Mouse (Mus musculus) layer of hippocampus, adult 9-10 months (tissue): ENCODE results near the gene Cebpe.

Experiments
- DNase-seq: peaks from one replicate; pipeline ENCODE4 v3.0.0; 2022; ENCODE audit warnings: low spot score

Cebpe gene

DNA sequence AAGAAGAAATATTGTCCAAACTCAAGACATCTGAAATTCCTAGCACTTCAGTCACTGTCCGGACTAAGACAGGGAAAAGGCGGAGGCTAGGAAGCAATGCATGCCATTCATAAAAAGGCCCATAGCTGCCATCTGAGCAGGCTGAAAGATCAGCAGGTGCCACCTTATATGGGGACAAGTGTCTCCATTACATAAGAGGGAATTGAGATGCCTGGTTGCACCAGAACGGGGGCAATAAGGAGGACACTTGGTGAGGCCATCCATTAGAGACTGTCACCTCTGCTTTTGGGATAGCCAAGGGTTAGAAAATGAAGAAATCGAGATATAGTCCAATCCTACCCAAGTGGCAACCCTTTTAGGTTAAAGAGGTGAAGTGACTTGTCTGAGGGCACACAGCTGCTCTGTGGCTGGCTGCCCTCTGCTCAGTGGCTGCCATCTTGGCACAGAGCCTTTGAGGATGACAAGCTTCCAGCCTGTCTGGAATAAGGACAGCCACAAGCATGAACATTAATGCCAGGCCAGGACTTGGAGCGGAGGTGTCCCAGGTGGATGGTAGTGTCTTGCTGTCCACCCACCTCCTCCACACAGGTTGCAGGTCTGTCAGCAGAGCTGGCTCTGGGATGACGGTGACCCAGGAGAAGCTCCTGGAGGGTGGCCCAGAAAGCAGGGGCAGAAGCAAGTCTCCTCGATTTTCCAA is 8.8 kb upstream of the Cebpe start:
- no peak for DNase-seq

DNA sequence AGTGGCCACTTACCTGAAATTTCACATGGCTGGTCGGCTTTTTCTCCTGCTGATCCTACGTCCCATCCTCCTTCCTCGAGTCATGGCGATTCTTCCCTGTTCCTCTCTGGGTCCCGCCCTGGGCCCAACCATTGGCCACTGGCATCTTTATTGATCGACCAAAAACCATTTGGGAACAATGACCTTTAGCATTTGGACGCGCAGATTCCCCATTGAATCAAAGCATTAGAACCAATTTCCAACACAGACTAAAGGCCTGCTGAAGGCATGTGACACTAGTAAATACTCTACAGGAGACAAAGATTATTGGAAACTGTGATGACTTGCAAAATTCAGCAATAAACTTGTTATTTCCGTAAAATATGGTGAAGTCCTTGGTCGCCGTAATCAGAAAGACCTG is 8.1 kb upstream of the Cebpe start:
- no peak for DNase-seq

DNA sequence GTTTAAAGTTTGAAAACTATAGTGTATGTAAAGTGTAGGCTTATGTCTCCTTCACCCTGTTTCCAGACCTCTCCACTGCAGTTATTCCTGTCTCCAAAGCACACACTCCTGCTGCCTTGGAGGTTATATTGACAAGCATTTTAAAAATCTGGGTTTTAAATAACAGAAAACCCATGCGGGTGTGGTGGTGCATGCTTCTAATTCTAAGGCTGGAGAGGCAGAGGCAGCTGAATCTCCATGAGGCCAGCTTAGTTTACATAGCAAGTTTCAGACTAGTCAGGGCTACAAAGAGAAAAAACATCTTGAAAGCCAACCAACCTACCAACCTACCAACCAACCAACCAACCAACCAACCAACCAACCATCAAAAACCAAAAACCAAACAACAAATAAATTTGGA is 3.4 kb upstream of the Cebpe start:
- no peak for DNase-seq

DNA sequence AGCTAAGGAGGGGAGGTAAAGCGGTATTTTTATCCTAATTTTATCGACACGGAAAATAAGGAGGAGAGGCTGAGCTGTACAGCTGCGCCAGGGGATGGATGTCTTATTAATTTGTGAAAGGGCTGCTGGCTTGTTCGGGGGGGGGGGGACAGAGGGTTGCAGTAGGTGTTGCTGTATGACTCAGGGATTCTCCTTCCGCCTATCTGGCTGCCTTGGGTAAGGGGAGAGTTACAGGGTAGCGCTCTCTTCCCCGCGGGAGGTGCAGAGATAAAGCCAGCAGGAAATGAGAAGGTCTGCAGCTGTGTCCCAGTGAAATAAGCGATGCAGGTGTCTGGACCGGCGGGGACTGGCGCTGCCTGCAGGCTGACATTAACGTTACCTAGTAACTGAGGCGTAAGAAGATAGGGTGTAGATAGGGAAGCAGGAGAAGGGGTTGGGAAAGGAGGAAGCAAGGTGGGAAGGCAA is 2.7 kb upstream of the Cebpe start:
- no peak for DNase-seq

DNA sequence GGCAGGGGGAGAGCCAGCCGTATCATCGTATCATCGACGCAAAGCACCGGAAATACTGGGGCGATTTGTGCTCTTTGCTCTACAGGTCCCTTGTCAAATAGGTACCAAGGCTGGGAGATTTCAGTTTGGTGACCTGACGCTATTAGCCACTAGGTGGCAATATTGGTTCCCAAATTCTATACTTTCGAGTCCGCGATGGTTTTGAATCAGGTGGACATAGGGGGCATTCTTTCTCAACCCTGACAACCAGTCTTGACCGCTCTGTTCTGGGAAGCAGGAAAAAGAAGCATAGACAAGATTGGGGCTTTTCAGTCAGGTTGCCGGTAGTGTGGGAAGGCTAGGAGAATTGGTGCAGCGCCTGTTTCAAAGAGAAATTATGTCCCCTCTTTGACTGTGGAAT is 2.1 kb upstream of the Cebpe start:
- peak; percentile 85 for DNase-seq

DNA sequence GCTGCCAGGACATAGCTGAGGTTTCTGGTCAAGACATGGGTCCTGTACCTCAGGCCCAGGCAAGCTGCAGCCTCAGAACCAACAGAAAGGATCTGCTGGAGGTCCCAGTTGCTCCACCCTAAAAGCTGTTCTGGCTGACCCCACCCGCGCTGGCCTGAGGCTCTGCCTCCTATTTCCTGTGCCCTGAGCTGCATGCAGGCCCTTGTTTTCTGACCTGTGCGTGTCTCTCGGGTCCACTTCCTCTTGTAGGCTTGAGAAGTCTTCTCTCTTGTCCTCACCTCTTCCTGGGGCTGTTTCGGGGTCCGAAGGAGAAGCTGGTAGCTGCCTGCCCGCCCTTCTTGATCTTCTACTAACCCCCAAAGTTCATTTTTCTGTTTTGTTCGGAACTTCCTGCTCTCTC is 887 bp upstream of the Cebpe start:
- no peak for DNase-seq

DNA sequence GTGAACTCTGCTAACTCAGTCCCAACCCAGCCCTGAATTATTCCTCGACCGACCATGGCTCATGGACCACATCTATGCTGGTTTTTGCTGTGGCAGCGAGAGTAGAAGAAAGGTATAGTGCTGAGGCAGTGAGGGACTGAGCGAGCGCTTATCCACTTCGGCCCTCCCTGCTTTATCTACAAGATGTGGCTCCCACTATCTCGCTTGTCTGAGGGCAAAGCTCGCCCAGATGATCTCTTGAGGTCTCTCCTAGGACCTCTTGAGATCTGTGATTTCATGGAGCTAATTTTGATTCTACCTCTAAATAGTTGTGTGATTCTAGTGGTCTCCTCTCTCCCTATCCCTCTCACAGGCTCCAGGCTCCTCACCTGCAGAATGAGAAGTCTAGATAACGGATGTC is 2.9 kb downstream of the Cebpe start:
- DNase-seq: no peak

DNA sequence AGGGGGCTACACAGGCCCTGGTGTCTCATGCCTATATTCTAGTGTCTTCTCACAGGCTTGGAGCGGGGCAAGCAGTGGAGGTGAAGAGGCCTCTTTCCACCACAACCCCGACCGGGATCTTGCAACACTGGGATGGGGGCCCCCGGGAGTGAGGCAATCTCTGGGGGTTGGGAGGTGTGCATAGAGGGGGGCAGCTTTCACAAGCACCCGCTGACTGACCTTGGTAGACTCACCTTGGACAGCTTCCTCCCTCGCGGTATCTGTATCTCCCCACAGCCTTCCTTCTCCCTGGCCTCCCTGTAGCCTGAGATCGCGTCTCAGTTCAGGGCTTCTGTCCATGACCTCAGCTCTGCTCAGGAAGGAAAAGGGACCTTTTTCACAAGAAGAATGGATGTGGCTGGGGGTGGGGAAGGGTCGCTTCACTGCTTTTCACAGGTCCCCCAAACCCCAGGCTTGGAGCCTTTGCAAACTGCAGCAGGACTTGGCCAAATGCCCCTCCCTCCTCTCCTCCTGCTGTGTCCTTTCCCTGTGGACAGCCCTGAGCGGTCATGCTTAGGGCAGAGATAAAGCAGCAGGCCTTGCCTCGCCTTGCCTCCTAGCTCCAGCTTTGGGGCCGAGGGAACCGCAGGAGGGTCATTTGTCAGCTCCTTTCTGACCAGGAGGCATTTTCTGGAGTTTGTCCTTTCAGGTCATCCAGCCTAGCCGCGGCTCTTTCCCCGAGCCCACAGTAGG is 5.2 kb downstream of the Cebpe start:
- DNase-seq: no peak

DNA sequence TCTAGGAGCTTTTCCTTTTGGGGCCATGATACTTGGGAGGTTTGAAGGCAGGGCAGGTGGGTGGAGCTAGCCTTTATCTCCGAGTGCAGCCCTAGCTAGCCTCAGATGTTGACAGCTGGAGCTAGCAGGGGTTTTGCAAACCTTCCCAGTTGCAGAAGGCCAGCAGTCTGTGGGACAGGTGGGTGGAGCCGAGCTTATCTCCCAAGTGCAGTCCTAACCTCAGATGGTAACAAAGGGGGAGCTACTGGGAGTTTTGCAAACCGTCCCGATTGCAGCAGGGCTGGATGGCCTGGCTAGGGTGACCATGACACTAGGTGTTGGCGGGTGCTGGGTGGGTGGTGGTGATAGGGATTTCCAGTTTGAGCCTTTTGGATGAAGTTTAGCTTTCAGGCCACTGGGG is 6.1 kb downstream of the Cebpe start:
- no peak for DNase-seq

DNA sequence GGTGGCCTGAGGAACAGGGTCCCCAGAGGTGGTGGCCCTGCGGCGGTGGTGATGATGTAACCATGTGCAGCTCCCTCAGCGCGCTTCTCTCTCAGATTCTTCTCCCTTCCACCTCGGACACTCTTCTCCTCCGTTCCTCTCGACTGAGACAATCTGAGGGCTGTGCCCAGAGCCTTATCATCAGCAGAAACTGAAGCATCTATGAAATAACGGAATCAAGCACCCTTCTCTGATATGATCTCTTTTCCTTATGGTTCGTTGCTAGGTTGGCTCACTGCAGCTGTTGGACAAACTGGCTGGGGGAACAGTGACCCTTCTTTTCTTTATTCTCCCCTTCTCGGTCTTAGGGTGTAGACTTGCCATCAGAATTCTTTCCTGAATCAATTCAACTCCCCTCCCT is 8.8 kb downstream of the Cebpe start:
- DNase-seq: no peak

DNA sequence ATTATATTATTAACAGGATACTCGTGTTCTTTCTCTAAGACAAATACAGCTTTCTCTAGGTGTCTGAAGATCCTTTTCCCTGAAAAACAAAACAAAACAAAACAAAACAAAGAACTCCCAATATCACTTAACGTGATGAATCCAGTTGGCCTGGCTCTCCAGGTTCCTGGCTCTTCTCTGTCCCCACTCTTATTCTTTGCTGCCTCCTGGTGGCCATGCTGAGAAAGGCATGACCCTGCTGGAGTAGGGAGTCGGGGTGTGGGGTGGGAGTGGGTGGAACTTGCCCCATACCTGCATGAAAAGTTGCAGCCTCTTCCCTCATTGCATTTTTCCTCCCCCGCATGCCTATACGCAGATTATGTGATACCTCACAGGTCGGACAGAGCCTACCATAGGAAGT is 10.7 kb downstream of the Cebpe start:
- peak; percentile 33 for DNase-seq

DNA sequence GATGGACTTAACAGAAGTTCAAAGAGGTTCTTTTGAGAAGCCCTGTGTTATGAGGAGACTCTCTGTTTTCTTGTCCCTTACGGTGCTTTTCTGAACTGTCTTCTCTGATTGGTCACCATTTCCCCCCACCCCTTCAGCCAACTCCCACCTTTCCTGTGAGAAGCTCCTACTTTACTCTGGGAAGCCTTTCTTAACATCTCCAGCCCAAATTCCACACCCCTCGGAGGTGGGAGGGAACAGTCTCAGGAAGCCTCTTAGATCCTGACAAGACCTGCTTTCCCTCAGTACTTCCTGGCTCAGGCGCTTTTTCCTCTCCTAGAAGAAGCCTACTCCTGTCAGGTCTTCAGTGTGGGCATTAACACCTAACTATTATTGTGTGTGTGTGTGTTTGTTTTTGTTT is 12.4 kb downstream of the Cebpe start:
- no peak for DNase-seq

DNA sequence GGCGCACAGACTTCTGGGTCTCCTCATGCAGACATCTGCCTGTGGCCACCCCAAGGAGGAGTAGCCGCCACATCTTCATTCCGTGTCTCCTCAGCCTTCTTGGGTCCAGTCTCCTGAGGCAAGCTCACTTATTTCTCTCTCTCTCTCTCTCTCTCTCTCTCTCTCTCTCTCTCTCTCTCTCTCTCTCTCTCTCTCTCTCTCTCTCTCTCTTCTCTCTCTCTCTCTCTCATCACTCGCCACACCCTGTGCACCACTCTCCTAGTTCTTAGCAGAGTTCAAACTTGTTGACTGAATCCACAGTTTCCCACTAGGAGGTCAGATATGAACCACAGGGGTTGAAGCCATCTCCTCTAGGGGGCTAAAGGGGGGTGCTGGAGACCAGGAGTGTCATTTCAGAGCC is 13.2 kb downstream of the Cebpe start, which contains the start of gene Gm29776:
TSS of gene Gm29776 (minus strand) at position 101 of the 400 bp plus-strand sequence.
- no peak for DNase-seq

DNA sequence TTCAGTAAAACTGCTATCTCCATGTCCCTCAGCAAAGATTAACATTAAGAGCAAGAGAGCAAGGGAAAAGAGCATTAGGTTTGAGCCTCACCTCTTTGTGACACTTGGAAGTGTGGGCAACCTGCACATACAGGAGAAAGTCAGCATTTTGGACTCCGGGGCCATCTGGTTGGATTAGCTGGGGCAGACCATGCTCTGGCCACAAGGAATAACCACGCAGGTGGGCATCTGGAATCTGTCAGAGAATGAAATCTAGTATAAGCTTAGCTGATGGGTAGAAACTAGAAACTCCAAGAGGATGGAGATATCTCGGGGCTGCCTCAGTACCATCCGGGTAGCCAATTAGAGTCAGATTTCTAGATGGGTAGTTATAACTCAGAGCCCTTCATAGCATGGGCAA is 15.2 kb downstream of the Cebpe start:
- DNase-seq: no peak

DNA sequence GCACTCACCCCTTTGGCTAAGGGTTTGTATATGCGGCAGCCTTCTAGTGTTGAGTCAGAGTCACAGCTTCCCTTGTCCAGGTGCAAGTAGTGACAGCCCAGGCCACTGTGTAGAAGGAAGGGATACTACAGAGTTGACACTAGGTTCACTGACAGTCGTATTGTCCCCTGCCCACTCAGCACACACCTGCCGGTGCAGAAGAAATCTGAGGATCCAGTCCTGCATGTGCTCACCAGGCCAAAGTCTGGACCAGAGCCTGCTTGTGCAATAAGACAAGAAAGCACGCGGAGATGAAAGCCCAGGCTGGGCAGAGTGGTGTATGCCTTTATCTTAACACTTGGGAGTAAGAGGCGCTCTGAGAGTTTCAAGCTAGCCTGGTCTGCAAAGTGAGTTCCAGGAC is 16.9 kb downstream of the Cebpe start:
- DNase-seq: no peak

DNA sequence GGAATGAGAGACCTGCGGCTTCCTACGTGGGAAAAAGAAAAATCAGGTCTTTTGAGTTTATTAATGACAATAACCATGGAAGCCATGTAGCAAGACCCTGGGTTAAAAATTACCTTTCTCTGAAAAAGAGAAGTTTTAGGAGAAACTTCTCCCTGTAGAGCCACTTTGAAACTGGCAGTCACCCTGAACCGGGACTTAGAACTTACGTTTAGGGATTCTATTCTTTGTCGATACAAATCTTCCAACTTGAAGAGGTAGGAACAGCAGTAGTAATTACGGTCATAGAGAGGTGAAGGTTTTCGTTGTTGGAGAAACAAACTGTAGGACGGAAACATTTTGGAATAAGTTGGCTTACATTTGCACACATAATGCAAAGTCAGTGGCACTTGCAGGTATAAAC is 24.7 kb downstream of the Cebpe start:
- no peak for DNase-seq

DNA sequence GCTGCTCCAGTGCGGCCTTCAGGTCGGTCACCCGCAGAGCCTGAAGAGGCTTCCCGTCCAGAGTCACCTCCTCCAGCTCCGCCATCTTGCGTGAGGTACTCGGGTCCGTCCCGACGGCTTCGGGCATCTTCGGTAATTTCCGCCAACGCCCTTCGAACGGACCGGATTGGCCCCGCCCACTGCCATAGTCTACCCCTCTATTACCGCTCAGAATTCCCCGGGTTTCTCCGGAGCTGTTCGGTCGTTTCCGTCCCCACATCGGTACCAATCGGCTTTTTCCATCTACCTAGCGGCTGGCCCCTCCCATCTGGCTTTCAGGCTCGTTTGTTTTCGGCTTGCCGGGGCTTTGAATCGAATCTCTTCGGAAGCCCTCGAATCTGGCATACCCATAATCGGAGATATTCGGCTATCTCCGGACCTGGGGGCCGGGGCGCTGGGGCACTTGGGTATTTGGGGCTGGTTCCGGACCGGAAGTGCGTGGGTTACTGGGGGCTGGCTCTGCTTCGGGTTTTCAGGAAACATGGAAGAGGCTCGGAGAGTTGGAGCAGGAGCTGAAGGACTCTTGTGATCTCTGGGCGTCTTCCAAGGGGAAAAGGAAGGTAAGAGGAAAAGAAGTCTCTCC is 25.3 kb downstream of the Cebpe start, which contains the start of gene Acin1:
TSS of gene Acin1 (minus strand) at position 410 of the 622 bp plus-strand sequence.
- peak; percentile 100 for DNase-seq

DNA sequence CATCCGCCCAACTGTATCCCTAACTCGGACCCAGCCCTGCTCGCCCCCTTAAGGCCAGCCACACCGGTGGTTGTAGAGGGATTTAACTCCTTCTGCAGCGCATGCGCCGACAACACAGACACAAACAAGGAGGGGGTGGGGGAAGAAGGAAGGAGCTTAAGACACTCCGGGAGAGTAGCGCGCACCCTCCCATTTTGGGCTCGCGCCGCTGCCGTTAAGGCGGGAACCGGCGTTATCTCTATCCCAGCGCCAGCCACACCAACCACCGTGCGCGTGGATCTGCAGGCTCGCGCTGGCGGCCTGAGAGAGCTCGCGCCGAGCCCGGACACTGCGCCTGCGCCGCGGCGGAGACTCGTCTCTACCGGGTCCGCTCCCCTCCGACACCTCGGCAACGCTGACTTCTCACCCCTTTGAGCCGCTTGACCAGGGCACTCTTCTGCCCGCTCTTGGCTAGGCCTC is 25.9 kb downstream of the Cebpe start, which contains the start of gene 1700123O20Rik:
TSS of gene 1700123O20Rik (plus strand) at position 154 of the 459 bp plus-strand sequence.
- no peak for DNase-seq

DNA sequence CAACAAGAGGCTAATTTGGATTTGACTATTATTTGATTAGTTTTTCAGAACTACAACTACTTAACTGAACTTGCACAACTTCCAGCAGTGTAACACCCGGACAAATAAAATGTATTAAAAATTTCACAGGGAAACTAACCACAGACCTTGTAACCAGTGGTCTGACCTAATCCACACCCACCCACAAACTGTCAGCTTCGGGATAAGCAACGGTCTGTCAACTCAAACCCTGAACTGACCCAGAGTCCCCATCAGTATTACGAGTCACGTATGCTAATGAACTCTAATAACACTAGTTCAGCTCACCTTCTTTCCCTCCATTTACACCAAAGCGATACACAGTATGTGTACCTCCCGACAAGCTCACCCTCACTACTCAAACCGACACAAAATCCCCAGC is 26.5 kb downstream of the Cebpe start:
- no peak for DNase-seq

DNA sequence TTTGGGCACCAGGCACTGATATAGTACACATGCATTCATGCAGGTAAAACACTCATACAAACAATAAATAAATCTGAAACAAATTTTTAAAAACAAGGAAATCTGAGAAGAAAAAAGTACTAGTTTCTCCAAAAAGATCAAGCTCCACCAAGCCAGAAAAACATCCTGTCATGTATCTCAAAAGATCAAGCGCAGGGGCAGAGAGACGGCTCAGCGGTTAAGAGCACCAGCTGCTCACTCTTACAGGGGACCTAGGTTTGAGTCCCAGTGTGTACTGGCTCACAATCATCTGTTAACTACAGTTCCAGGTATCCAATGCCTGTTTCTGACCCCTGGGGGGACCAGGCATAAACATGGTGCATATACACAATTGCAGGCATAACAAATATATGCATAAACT is 29.6 kb downstream of the Cebpe start:
- DNase-seq: no peak

DNA sequence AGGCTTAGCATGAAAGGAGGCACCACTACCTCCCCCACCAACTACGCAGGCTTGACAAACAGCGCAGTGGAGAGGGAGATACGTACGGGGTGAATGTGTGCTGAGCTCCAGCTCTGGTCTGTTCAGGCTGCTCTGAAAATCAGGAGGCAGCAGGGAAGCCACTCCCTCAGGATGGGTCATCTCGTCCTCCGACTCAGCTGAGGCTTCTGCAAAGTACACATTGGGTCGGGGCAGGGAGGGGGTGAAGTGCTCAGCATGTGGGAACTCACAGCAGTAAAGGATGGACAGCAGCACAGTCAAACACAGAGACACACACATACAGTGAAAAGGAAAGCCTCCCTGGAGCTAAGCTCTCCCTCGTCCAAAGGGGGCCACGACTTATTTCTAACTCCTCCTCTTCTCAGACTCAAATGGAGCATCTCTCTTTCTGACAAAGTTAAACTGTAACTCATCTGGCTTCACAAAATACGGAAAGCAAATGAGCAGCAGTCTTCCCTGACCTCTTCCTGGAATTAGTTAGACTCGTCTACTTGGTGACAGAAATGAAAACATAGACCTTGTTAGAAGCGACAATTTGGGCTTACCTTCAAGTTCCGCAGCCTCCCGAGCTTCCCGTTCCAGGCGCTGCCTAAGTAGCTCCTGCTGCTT is 33.2 kb downstream of the Cebpe start:
- no peak for DNase-seq

DNA sequence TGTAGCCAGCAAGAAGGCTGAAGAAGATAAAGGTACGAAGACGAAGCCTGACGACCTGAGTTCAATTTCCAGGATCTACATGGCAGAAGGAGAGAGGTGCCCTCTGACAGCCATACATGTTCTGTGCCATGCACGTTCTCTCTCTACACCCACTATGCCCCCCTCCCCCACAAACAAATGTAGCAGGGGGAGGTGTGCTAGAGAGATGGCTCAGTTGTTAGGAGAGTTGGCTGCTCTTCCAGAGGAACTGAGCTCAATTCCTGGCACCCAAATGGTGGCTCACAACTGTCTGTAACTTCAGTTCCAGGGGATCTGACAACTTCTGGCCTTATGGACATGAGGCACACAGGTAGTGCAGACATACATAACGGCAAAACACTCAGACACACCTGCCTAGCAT is 35.7 kb downstream of the Cebpe start:
- no peak for DNase-seq
